Mouse (Mus musculus): ENCODE results near the gene Nme8. TPM values are rescaled to one million over a fixed set of nuclear protein-coding genes. Genes with fewer than 3 reads are reported as not detected.

The Nme8 gene
- polyA plus RNA-seq, 1 experiment from 2014 or later = not detected

DNA sequence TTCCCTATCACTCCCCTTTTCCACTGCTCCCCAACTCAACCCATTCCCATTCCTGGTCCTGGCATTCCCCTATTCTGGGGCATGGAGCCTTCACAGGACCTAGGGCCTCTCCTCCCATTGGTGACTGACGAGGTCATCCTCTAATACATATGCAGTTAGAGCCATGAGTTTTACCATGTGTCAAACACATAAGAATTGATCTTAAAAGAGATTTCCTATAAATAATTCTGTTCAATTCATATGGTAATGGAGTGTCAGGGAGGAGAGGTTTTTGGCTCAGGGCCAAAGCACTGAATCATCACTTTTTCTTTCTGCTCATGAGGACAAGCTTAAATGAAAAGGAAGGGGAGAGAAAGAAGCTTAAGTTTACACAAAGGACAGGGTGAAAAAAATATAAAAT, 85.2 kb downstream of the Nme8 start:
- WGBS = 7% methylated on average over 1 of the region's 1 CpGs
- no peak overlapping the region for H3K4me2 ChIP-seq (replicated peaks)
- H3K27me3 ChIP-seq = no peaks in the 10 kb centered on the region
- H3K4me1 ChIP-seq = peaks cover 9% of the 10 kb centered on the region
- no peaks in the 10 kb centered on the region for H3K9me3 ChIP-seq
- no peaks in the 10 kb centered on the region for H3K36me3 ChIP-seq
- peak; percentile 77 for ATAC-seq (ENCODE audit: low FRiP score, low read depth)
- no peak overlapping the region for H3K9ac ChIP-seq (replicated peaks)
- H3K4me3 ChIP-seq = no peak overlapping the region
- 0 out of 2 replicates have a peak overlapping the region, but pooled peaks have one; percentile 30 for H3K27ac ChIP-seq (replicated peaks)

DNA sequence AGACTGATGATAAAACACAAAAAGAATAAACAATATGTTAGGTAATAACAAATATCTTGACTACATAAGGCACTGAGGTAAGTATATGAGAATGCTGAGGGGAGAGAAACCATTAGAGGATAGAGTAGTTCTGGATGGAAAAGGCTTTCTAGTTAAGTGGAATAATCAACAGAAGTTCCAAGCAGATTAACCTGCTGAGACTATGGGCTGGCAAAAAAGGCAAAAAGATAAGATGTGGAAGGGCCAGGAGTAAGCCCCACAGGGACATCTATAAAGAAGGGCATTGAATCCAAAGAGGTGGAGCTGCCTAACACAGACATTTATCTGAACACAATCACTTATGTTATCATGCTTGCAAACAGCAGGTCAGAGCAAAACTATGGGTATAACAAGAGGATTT, 89.5 kb downstream of the Nme8 start:
- Histone ChIP-seq H3K9me3 (no peaks in the 10 kb centered on the region), H3K9ac (replicated peaks) (no peak overlapping the region), H3K4me1 (peaks cover 9% of the 10 kb centered on the region), H3K4me2 (replicated peaks) (no peak overlapping the region), H3K27ac (replicated peaks) (no peak overlapping the region), H3K27me3 (no peaks in the 10 kb centered on the region), H3K36me3 (no peaks in the 10 kb centered on the region), H3K4me3 (no peak overlapping the region)
- no peak for ATAC-seq (ENCODE audit: low FRiP score, low read depth)

DNA sequence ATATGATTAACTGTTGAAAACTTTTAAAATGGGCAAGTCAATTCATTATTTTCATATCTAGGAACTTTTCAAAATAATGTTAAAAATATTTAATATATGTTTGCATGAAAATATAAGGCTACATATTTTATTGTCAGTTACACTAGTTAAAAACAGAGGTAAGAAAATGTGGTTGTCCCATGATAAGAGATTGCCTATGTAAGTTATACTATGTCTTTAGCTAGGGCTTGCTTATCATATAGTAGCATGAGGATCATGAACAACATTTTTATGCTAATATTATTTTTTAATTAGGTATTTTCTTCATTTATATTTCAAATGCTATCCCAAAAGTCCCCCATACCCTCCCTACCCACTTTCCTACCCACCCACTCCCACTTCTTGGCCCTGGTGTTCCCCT, 92.7 kb downstream of the Nme8 start:
- Histone ChIP-seq H3K9me3 (no peaks in the 10 kb centered on the region), H3K4me2 (replicated peaks) (no peak overlapping the region)
- ATAC-seq (ENCODE audit: low FRiP score, low read depth) = no peak

DNA sequence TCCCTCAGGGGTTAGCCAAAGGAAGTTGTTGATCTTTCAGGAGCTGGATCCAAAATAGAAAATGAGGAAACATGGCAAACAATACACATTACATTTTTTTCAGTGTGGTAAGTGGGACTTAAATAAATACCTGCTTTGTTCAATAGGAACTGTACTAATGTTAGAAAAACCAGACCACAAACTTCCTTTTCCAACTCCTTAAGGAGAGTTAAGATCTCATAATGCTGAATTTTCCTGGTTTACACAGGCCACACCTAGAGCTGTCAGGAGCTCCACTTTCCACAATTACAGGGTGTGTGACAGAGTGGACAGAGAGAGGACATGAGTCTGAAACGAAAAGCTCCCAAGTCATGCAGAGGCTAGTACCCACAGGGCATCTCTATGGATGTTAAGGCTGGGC, 93.9 kb downstream of the Nme8 start:
- H3K9ac ChIP-seq (replicated peaks) = no peak overlapping the region
- 91% methylated on average over 1 of the region's 1 CpGs for WGBS
- no peaks in the 10 kb centered on the region for H3K36me3 ChIP-seq

More for the DNA sequence above, 92.7 kb downstream of the Nme8 start:
- H3K27me3 ChIP-seq = no peaks in the 10 kb centered on the region
- no peaks in the 10 kb centered on the region for H3K4me1 ChIP-seq
- no peak overlapping the region for H3K4me3 ChIP-seq
- H3K27ac ChIP-seq (replicated peaks) = no peak overlapping the region
- H3K9ac ChIP-seq (replicated peaks) = no peak overlapping the region
- no peaks in the 10 kb centered on the region for H3K36me3 ChIP-seq

DNA sequence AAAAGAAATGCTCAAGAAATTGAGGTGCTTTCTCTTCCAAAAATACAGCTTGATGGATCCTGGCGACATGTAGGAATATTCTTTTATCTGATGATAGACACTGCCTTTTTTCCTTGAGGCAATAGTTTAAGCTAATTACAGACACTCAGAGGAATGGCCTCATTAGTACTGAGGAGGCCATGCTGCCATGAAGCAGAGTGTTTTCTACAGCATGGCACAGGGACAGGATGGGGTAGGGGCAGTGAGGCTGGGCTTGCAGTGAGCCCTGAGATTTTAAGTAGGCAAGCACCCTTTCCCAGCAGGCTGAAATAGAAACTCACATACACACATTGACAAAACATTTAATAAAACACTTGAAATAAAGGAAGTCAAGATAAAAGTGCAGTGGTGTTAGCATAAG, 95.1 kb downstream of the Nme8 start:
- H3K27ac ChIP-seq (replicated peaks) = no peak overlapping the region
- no peak overlapping the region for H3K9ac ChIP-seq (replicated peaks)
- H3K4me3 ChIP-seq = no peak overlapping the region
- no peak overlapping the region for H3K4me2 ChIP-seq (replicated peaks)
- no peaks in the 10 kb centered on the region for H3K27me3 ChIP-seq
- no peaks in the 10 kb centered on the region for H3K9me3 ChIP-seq
- no peaks in the 10 kb centered on the region for H3K4me1 ChIP-seq
- 78% methylated on average over 1 of the region's 1 CpGs for WGBS
- no peaks in the 10 kb centered on the region for H3K36me3 ChIP-seq
- ATAC-seq (ENCODE audit: low FRiP score, low read depth) = no peak

More for the DNA sequence above, 93.9 kb downstream of the Nme8 start:
- Histone ChIP-seq H3K4me3 (no peak overlapping the region), H3K9me3 (no peaks in the 10 kb centered on the region), H3K27me3 (no peaks in the 10 kb centered on the region), H3K4me2 (replicated peaks) (no peak overlapping the region), H3K27ac (replicated peaks) (no peak overlapping the region), H3K4me1 (no peaks in the 10 kb centered on the region)
- ATAC-seq (ENCODE audit: low FRiP score, low read depth) = no peak

DNA sequence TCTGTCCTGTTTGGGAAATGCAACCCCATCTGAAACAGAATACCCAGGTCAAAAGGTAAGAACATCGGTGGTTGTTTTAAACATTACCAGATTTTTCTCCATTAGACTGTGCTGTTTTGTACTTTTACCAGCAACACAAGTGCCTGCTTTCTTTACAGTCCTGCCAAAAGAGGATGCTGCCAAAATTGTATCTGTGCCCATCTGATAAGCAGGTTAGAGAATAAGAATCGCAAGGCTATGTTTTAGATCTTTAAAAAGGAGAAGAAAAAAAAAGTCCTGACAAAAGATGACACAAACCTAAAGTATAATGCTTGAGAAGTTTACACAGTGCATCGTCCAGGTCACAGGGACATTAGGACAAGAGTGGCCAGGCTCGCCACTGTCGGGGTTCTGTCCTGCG, 98.4 kb downstream of the Nme8 start:
- Histone ChIP-seq H3K9ac (replicated peaks) (no peak overlapping the region), H3K36me3 (no peaks in the 10 kb centered on the region), H3K4me2 (replicated peaks) (no peak overlapping the region), H3K27me3 (no peaks in the 10 kb centered on the region), H3K9me3 (no peaks in the 10 kb centered on the region), H3K4me3 (no peak overlapping the region), H3K4me1 (no peaks in the 10 kb centered on the region), H3K27ac (replicated peaks) (no peak overlapping the region)
- ATAC-seq (ENCODE audit: low FRiP score, low read depth) = no peak
- 87% methylated on average over 6 of the region's 6 CpGs for WGBS

DNA sequence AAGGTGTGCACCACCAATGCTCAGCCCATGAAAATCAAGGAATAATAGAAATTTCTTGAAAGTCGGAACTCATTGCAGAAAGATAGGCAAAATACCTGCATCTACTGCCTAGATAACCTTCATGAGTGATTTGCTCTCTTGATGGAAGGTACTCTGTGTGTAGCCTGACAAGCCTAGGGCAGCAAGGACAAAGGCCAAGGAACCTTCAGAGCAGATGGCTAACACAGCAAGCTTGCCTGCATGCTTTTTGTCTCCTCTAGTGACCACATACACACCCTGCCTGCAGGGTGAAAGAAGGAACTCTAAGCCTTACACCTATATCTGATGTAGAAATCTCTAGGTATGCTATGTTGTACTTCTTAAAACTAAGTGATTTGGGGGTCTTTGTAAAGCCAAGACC, 102.5 kb downstream of the Nme8 start:
- no peaks in the 10 kb centered on the region for H3K27me3 ChIP-seq
- no peak overlapping the region for H3K27ac ChIP-seq (replicated peaks)
- H3K4me3 ChIP-seq = no peak overlapping the region
- H3K4me1 ChIP-seq = no peaks in the 10 kb centered on the region
- no peak for ATAC-seq (ENCODE audit: low FRiP score, low read depth)
- 0 out of 2 replicates have a peak, but pooled peaks cover 4% of the 10 kb centered on the region for H3K36me3 ChIP-seq
- 87% methylated on average over 1 of the region's 1 CpGs for WGBS
- no peak overlapping the region for H3K9ac ChIP-seq (replicated peaks)
- no peak overlapping the region for H3K4me2 ChIP-seq (replicated peaks)
- H3K9me3 ChIP-seq = no peaks in the 10 kb centered on the region

Other genes starting within 250 kb of the Nme8 start
- 22.6 and 22.8 TPM in 2 replicates for gene Epdr1, start 77.9 kb downstream of the Nme8 start, polyA plus RNA-seq (2016; fragmentation: Nextera tagmentation; extraction: Ambion mirVana)
- gene Sfrp4, start 74.7 kb downstream of the Nme8 start, polyA plus RNA-seq (2016; fragmentation: Nextera tagmentation; extraction: Ambion mirVana) = 1.9 and 2.2 TPM in 2 replicates
- not detected in 2 replicates for gene Gpr141, start 126.5 kb upstream of the Nme8 start, polyA plus RNA-seq (2016; fragmentation: Nextera tagmentation; extraction: Ambion mirVana)